Mouse (Mus musculus) ovary, adult 2 months (tissue): ENCODE measurements around the gene Mad2l1bp. TPM values are rescaled to one million over a fixed set of nuclear protein-coding genes. Genes with fewer than 3 reads are reported as not detected.

ENCODE experiments used
- polyA plus RNA-seq: library from polyadenylated mRNA; depleted of rRNA; stranded (reverse); fragments of >200 nt; gene quantifications from 2 replicates; pipeline ENCODE4 v1.2.3, GENCODE M21; 2012; rRNA removed

Mad2l1bp gene
- 12.6 and 18.3 TPM in 2 replicates for polyA plus RNA-seq

GRCm38 (mm10) chr17:46152847-46153782 is at the start of gene Mad2l1bp:
Gene Mad2l1bp (minus strand): TSS chr17:46153553.

DNA sequence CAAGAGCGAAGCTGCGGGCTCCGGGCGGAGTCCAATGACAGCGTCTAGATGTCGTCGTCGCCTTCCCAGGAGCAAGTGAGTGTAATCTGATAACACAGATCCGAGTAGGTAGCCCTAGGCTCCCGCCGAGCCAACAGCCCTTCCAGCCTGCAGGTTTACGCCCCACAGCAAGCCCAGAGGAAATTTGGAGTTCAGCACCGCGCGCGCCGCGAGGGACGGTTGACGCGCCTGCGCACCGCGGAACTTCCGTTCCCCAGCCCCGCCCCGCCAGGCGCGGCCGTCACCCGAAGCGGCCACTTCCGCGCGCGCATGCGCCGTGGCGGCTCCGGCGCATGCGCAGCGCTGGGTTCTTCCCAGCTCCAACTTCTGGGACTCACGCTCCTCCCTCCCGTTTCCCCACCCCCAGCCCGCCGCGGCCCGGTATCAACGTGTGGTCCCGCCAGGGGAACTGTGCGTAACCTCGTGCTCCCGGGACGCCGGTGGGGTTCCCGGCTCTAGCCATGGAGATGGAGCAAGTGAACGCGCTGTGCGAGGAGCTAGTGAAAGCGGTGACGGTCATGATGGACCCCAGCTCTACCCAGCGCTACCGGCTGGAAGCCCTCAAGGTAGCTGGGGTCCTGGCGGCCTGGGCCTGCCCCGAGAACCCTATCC is 49.2 kb upstream of the Mad2l1bp start, which contains the start of the genes Polh and Xpo5:
TSS of gene Polh (minus strand) at position 225 of the 651 bp plus-strand sequence.
TSS of gene Xpo5 (plus strand) at position 362 of the 651 bp plus-strand sequence.

DNA sequence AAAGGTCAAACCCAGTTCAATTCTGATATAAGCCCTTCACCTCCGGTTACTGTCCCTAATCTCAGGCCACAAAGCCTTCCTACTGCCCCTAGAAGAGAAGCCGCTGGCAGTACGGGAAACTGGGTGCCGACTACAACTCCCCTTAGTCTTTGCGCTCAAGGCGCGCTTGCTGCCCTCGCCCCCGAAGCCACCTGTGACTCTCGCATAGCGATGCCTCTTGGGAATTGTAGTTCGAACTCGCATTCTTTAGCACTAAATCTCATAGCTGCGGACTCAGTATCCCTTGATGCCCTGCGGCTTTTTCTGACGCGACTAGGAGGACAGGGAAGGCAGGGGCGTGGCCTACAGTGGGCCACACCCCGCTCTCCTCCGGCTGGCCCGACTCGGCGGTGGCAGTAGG is 7.3 kb upstream of the Mad2l1bp start, which contains the start of gene Gtpbp2:
TSS of gene Gtpbp2 (plus strand) at position 347 of the 400 bp plus-strand sequence.

DNA sequence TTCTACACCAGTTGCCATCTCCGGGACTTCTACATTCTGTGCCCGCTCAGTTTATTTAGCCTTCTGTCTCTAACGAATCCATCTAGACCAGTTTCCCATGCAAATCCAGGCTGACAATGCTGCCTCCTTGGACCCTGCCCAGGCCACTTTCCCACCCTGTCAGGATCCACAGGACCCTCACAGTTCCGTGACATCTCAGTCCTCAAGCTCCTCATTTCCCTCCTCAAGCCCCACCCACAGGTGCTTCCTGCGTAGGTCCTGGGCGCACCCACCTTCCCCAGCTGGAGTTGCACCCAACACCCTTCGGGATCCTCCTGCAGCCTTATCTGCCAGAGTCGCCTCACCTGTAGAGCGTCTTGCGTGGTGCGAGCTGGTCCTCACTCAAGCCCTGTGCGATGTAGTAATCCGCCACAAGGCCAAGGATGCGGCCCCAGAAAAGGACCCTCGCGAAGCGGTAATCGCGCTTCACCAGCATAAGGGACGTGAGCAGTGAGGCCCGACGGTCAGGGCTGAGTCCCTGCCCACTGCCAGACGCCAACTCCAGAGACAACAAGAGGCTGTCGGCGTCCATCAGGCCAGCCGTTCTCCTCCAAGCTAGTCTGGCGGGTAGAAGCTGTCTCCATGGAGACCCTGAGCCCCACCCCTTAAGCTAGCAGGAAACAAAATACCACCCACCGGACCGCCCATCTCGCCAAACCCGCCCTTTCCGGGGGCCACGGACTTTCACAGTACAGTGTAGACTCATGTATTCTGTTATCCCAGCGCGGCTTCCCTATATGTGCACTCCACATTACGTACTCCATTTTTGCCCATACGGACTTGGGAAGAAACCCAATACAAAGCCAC is 9.6 kb downstream of the Mad2l1bp start, which contains the start of gene Rsph9:
TSS of gene Rsph9 (minus strand) at position 639 of the 846 bp plus-strand sequence.

GRCm38 (mm10) chr17:46110402-46111289 is 42.7 kb downstream of the Mad2l1bp start, which contains the start of gene Mrps18a:
Gene Mrps18a (plus strand): TSS chr17:46110986.

Other genes with a start within 250 kb of the Mad2l1bp start
- 346 and 364 TPM in 2 replicates for gene Vegfa, start 121.2 kb downstream of the Mad2l1bp start, polyA plus RNA-seq
- 38.1 and 43.1 TPM in 2 replicates for gene Mrps18a, start 42.6 kb downstream of the Mad2l1bp start, polyA plus RNA-seq
- gene Rsph9, start 9.3 kb downstream of the Mad2l1bp start, polyA plus RNA-seq, result 30.2 and 32.9 TPM in 2 replicates
- 119 and 122 TPM in 2 replicates for gene Gtpbp2, start 7.5 kb upstream of the Mad2l1bp start, polyA plus RNA-seq
- gene Polh, start 49.1 kb upstream of the Mad2l1bp start, polyA plus RNA-seq, result 6.9 and 7.8 TPM in 2 replicates
- 35.4 and 37.4 TPM in 2 replicates for gene Xpo5, start 49.2 kb upstream of the Mad2l1bp start, polyA plus RNA-seq
- gene Polr1c, start 94.5 kb upstream of the Mad2l1bp start, polyA plus RNA-seq, result 70.9 and 83.1 TPM in 2 replicates
- gene Yipf3, start 94.5 kb upstream of the Mad2l1bp start, polyA plus RNA-seq, result 332 and 400 TPM in 2 replicates
- gene Lrrc73, start 100.0 kb upstream of the Mad2l1bp start, polyA plus RNA-seq, result 11.6 and 14.3 TPM in 2 replicates
- gene Tjap1, start 129.5 kb upstream of the Mad2l1bp start, polyA plus RNA-seq, result 95.7 and 100 TPM in 2 replicates
- gene Dlk2, start 143.9 kb upstream of the Mad2l1bp start, polyA plus RNA-seq, result 1.9 and 3.8 TPM in 2 replicates
- gene Abcc10, start 174.8 kb upstream of the Mad2l1bp start, polyA plus RNA-seq, result 27.7 and 35.5 TPM in 2 replicates
- 21.4 and 22.3 TPM in 2 replicates for gene Zfp318, start 230.2 kb upstream of the Mad2l1bp start, polyA plus RNA-seq